Mouse (Mus musculus) E14TG2a.4 (cell line): Measurements from ENCODE around the gene Ercc1.

Experiments used
- CTCF ChIP-seq: conservative IDR thresholded peaks from 2 replicates; pipeline ENCODE4 v1.5.1; 2014; ENCODE audit warnings: low read length
- POU5F1 ChIP-seq: IDR thresholded peaks from 2 replicates; pipeline ENCODE4 v1.6.1; 2014; ENCODE audit warnings: low read length, borderline replicate concordance

- TF ChIP-seq CTCF, result no peak
- no peak for TF ChIP-seq POU5F1
Observed at GRCm38 (mm10) chr7:19402535-19403112, 58.0 kb downstream of the Ercc1 start.
